Mouse (Mus musculus) inflammation-experienced regulatory T-cells, adult 6 months (primary cell): ENCODE measurements around the gene Asxl2. TPM values are rescaled to one million over a fixed set of nuclear protein-coding genes. Genes with fewer than 3 reads are reported as not detected.
"Not testable (repeated sequence)": the region's sequence is repeated elsewhere in the genome, so short reads cannot be mapped to it uniquely, and the experiment has no call there.

ENCODE experiments used
- ATAC-seq: one replicate; pipeline ENCODE4 v1.8.0; 2017
- polyA plus RNA-seq, 3 experiments: library from polyadenylated mRNA; unstranded; fragments of 100-300 nt; shearing (Covaris generic); gene quantifications; one replicate each; pipeline ENCODE4 v1.2.1; 2017

Gene Asxl2
- polyA plus RNA-seq, result 10 to 100 TPM; 38.8 to 56.8 (median 53.1) TPM

DNA sequence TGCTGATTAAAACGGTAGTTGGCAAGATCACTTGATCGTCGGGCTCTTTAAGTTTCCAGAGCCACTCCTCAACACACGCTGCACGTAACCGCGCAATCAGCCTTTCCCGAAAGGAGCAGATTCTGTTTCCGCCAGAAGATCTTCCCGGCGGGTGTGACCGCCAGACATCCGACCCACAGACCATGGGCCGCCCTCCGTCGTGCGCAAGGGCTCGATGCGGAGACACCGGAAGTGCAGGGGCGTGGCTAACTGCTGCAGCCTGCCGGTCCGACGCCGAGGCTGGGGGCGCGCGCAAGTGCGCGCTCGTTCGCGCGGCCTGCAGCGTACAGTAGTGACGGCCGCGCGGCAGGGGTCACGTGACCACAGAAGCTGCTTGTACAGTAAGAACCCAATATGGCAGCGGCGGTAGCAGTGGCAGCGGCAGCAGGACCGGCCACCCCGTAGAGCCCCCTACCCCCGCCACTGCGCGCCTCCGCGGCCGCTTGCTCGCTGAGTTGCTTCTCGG is at the start of gene Asxl2:
TSS of gene Asxl2 (plus strand) at position 328 of the 505 bp plus-strand sequence.
- peak; percentile 77 for ATAC-seq

DNA sequence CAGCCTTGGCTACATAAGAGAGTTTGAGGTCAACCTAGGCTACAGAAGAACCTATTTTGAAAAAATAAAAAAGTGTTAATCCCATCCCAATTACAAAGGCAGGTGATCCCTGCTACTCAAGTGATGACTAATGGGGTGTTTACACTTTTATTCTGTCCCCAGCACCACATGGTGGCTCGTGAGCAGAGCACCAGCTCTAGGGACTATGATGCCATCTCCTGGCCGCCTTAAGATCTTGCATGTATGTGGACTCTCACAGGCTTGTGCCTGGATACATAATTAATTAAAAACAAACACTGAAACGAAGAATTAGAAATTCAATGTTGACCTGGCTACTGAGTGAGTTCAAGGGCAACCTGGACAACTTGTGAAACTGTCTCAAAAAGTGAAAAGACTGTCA is 49.5 kb upstream of the Asxl2 start:
- no peak for ATAC-seq

DNA sequence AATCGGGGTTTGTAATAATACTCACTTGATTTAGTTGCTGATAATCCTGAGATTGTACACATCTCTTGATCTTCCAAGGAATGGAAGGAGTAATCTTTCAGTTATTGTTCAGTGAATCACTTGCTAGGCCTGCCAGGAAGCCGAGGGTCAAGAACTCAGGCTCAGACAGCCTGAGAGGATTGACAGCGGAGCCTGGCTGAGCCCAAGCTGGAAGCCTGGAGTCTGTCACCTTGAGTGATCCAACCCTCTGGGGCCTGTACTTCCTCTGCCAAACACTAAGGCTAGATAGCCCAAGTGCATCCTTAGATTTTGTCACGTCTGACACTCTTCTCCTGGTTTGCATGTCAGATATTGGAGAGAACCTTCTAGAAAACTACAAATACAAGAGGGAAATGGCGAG is 48.9 kb upstream of the Asxl2 start:
- ATAC-seq, result no peak

DNA sequence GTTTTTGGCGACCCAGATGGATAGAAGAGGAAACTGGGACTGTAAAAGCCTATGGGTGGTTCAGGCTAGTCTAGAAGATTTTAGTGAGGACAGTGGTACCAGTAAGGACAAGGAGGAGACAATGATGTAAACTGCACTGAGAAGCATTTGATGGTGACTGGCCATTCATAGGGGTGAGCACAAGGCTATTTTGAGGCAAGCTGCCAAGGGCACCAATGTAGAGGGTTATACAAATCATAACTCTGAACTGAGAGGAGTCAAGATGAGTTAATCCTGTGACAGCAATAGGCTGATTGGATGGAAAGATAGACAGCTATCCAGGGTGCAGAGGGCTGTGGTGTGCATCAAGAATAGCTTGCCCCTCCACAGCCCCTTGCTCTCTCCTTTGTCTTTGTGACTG is 41.8 kb upstream of the Asxl2 start:
- no peak for ATAC-seq

DNA sequence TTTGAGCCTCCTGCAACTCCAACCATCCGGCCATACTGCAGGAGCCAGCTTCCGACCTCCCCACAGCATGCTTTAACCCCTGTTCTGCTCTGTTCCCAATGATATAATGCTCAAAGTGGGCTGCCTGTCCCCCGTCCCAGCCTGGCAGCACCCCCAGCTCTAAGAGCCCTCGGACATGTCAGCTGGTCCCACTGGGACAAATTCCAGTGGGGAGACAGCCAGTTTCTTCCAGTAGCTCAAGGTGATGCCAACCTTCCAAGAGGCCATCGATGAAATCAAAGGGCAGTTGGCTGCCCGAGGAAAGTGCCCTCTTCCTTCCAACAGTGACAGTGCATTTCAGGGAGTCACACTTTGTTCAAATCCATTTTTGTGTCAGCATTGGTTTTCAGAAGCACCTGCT is 41.4 kb upstream of the Asxl2 start:
- no peak for ATAC-seq

DNA sequence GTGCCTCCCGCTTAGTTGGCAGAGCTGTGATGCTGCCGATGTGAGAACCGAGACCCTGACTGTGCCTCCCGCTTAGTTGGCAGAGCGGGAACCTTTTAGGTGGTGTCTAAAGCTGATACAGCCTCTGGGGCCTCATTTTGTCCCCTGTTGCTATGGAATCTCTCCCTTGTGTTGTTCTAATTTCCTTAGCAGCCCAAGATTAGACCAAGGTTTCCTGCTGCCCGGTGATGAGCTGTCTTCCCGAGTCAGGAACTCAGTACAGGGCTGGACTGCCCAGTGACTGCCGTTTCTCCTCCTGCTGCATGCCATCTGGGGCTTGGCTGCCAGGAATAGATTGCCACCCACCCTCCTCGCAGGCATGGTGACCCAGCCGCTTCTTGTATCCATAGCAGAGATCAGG is 40.7 kb upstream of the Asxl2 start:
- ATAC-seq, result no peak

DNA sequence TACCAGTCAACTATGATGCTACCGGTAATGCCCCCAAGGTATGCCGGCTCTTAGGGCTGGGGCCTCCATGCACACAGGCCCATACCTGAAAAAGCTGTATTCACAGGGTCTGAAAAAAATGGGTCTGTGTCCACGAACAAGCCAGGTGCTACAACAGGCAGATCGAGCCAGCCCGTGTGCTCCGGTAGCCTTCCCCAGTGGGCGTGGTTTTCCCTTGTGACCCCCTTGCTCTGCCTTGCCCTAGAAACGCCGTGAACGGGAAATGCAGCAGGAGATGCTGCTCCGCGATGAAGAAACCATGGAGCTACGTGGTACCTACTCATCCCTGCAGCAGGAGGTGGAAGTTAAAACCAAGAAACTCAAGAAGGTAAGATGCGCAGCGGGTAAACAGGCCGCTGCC is 38.8 kb upstream of the Asxl2 start:
- ATAC-seq, result no peak

DNA sequence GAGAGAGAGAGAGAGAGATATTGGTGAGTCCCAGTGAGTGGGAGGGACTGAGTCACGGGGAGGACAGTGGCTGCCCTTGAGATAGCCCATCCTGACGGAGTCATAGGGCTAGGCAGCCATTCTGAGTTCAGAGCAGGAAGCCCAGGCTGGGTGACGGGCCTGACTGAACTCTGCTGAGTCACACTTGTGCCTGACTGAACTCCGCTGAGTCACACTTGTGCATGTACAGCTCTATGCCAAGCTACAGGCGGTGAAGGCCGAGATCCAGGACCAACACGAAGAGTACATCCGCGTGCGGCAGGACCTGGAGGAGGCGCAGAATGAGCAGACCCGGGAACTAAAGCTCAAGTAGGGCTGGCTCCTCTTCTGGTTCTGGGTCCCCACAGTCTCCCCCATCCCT is 37.3 kb upstream of the Asxl2 start:
- no peak for ATAC-seq

DNA sequence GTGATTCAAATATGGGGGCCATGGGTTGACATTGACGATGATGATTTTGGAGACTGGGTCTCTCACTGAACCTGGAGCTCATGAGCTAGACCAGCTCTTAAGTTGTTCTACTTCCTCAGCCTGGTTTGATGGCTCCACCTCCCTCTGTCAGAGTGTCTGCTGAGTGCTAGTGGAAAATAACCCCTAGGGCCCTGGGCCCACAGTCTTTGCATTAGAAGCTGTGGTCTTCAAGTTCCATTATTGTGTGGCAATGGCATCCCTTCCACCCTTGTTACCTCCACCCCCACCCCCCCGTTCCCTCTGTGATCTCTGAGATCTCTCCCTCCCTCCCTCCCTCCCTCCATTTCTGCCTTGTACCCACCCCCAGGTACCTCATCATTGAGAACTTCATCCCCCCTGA is 36.6 kb upstream of the Asxl2 start:
- ATAC-seq, result no peak

DNA sequence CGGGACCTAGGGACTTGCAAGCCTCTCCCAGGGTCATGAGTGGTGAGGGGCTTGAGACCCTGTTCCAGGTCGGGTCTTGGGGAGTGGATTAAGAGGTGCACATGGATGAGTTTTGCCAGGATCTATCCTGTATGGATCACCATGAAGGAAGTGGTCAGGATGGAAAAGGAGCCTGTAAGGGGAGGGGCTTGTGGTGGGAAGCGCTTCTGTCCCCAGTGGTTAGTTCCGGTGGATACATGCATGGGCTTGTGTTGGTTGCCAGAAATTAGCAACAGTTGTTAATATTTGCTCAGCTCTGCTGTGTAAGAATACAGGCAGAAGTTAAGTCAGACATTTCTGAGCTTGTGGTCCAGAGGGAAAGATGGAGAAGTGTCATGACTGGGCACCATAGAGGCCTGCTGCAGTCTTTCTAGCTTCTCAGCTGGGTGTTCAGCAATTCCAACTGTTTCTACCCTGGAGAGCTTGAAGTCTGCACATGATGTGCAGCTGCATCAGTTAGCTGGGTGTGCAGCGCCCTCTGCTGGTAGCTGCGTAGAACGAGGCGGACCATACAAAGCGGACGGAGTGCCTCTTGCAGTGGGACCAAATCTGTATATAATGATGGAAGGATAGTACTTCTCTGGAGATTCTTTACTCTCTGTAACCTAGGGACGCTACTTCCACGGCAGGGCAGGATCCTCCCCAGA is 35.9 kb upstream of the Asxl2 start:
- ATAC-seq, result peak; percentile 82

DNA sequence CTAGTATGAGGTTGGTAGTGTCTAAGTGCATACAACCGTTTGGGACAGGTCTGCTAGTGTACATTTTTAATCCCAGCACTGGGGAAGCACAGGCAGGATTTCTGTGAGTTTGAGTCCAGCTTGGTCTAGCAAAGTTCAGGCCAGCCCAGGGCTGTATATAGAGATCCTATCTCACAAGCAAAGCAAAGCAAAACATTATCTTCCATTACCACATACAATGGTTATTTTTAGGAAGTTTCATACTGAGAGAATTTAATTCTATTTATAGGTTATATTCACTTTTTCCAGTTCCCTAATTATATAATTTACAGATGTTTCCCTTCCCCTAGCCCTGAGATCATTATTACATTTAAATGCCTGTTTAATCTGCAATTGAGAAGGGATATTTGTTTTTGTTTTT is 35.4 kb upstream of the Asxl2 start:
- peak; percentile 12 for ATAC-seq

DNA sequence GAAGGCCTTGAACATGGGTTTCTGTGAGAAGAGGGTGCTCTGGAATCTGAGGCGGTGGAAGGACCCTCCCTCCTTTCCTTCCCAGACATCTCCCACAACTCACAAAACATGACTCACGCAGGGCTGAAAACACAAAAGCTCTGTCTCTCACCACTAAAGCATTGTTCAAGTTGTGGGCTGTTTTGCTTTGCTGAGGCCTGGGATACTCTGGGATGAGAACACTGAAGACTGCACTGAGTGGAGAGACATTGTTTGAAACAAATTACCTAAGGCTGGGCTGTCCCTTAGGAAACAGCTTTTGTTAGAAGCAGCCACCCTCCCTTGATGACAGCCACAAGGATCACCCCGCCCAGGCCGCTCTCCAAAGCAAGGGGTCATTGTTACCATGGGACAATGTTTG is 33.5 kb upstream of the Asxl2 start:
- ATAC-seq, result no peak

DNA sequence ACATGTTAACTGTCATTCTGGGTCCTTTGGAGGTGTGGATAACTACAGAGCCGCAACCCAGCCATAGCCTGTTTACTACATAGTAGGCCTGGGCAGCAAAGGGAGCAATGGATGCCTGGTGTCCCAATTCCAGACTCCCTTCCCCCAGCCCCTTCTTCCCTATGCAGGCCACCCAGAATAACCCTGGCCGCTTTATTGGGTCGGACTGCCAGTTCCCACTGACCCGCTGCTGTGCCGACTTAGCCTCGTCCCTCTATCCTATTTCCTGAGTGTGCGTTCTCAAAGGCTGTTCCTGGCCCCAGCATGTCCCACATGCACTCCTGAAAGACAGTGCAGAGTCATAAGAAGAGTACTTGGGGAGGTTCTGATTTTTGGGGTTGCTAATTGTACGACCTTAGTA is 29.7 kb upstream of the Asxl2 start:
- no peak for ATAC-seq

DNA sequence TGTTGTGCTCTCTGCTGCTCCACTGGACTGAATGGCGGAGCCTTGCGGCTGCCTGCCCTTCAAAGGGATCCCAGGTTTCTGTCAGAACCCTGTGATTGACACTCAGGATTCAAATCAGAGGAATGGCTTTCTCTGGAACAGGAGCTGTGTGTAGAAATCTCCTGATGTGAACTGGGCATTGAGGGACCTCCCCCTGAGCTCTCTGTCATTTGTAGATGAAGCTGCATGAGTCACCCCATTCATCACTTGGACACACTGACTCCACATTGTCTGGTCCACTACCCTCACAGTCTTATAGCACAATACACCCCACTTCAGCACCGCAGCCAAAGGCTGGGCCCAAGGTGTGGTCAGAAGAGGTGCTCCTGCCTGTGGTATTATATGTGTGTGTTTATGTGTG is 21.0 kb upstream of the Asxl2 start:
- ATAC-seq, result not testable (repeated sequence)

DNA sequence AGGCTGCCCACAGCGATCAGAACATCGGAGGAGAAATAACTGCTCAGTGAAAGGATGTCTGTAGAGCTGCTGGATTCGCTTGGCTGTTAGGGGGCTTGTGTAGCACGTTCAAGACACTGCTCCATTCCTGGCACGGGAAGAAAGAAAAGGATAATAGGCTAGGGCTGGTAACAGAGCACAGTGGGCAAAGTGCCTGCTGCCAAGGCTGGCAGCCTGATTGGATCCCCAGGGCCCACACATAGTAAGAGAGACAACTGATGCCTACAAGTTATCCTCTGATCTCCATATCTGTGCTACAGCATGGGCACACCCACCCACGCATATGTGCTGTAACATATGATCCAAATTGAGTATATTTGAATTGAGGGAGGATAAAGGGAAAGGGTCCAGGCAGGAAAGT is 20.1 kb upstream of the Asxl2 start:
- ATAC-seq, result no peak

DNA sequence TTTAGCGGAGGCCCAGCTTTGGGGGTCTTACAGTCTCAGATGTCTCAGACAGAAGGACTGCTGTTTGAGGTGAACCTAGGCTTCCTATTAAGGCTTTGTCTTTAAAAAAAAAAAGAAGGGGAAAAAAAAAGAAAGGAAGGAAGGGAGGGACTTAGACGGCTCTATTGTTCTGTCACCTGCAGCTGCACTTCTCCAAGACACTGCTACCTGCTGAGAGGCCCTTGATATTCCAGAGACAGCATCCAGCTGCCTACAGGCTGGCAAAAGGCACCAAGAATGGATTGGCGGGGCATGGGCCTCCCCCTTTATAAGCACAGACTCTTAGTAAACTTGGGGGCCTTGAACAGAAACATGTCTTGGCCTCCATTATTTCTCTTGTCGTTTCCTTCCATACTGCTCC is 11.7 kb upstream of the Asxl2 start:
- no peak for ATAC-seq

DNA sequence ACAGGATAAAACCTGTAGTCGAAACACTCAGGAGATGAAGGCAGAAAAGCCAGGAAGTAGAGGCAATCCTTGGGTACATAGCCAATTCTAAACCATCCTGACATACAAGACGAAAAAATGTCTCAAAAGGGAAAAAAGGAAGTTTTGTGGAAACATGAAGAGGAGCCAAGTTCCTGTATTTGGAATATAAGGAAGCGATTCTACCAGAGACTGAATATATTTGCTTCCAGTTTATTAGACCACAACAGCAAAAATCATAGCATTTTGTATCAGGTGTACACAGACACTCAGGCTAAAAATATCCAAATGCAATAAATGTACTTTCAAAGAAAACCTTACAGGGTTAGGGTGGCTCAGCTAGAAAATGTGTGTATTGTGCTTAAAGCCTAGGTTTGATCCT is 7.9 kb upstream of the Asxl2 start:
- no peak for ATAC-seq

DNA sequence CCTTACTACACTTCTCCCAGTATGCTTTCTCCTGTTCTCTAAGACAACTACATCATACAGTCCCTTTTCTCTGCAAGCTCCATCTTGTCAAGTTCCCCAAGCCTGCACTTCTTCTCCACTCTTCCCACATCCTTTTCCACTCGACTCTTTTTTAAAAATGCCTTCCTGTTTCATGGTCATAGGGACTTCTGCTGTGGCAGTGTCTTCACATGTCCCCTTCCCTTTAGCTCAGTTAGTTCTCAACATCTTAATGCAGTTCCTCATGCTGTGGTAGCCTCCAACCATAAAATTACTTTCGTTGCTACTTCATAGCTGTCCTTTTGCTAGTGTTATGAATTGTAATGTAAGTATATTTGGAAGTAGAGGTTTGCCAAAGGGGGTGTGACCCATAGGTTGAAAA is 6.1 kb upstream of the Asxl2 start:
- ATAC-seq, result no peak

DNA sequence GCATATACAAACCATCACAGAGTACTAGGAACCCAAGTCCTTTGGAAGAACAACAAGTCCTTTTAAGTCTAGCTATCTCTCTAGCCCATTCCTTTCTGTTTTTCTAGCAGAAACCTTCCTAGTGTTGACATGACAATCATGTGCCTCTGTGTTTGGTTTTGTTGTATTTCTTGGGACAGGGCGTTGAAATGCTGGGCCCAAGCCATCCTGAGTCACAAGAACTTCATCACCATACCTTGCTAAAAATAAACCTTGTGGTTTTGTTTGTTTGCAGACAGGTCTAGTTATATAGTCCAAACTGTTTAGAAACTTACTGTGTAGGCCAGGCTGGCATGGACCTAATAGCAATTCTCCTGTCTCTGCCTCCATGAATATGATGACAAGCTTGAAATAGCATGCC is 3.9 kb upstream of the Asxl2 start:
- no peak for ATAC-seq

DNA sequence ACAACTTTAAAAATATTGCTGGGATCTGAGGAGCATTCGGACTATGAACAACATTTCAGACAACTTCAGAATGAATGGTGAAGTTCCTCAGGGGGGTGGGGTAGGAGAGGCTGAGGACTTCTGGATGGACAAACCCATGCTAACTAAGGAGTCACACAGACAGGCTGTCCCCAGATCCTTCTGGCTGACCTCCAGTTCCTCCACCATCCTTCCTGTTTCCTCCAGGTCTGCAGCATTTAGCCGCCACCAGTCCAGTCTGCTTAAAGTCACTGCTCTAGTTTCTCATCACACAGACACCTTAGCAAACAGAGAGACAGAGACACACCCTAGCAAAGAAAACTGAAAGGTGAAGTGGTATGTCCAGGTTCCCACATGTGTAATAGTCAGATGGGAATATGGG is 2.5 kb upstream of the Asxl2 start:
- ATAC-seq, result no peak

DNA sequence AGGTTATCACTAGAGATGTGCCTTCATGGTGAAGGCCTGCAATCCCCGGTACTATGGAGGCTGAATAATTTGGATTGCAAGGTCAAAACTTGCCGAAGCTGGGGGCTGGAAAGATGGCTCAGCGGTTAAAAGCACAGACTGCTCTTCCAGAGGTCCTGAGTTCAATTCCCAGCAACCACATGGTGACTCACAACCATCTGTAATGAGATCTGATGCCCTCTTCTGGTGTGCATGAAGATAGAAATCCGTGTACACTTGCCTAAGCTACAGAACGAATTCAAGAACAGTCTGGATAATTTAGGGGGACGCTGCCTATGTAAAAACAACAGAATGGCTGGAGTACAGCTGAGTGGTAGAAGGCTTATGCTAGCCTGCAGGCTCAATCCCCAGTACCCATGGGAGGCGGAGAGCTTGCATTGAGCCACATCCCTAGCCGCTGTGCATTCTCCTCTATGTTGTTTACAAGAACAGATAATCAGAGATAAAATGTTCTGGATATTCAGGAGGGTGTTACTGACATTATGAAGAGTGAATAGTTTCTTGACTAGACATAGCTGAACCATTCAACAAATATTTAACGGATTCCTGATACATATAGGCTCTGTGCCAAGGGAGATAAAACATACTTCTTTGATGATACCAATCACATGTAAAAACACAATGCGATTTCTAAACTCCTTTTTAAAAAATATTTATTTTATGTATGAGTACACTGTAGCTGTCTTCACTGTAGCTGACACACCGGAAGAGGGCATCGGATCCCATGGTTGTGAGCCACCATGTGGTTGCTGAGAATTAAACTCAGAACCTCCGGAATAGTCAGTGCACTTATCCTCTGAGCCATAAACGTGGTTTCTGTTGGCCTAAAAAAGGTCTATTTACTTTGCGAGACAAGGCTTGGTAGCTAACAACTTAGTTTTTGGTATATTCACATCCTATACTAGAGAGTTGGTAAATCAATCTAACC is 999 bp upstream of the Asxl2 start:
- ATAC-seq, result peak; percentile 26

DNA sequence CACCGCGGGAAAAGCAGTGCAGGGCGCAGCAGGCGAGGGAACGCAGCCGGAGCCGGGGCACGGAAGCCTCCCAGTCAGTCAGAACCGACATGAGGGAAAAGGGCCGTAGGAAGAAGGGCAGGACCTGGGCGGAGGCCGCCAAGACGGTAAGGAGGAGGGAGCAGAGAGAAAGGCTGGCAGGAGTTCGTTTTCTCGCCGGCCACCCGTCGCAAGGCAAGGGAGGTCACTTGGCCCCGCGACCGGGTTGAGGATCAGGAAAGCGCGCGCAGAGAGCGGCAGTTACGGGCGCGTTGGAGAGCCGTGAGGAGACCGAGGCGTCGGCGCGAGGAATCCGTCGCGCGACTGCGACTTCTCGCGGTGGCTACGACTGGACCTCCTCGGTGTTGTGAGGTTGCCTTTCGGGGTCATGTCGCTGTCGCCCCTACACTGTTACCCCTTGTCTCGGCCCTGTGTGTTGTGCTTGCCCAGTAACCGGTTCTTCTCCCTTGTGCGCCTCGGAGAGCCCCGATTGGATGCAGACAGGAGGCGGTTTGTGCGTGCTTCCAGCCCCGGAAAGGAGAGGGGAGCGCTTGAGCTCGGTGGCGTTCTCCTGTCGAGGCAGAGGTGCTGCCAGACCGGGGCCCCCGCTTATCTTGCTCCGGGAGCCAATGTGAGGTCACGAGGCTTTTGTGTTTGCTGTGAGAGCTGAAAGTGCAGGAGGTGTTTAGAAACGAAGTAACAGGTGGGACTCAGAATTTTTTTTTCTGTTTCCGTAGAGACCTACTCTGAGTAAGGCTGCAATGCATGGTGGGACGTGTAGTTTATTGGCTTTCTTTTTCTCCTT is 621 bp downstream of the Asxl2 start:
- peak; percentile 53 for ATAC-seq
